Mouse (Mus musculus): ENCODE measurements around the gene Trim80. TPM values are rescaled to one million over a fixed set of nuclear protein-coding genes. Genes with fewer than 3 reads are reported as not detected.
A peak's percentile ranks its signal among the peaks of the same experiment; 100 is the strongest.
"Not testable (repeated sequence)": the region's sequence is repeated elsewhere in the genome, so short reads cannot be mapped to it uniquely, and the experiment has no call there.

Trim80 gene
- total RNA-seq, 4 experiments from 2014 or later: 0.16 to 0.30 TPM; not detected in 2

GRCm38 (mm10) chr11:115461846-115462242 lies 21.5 kb downstream of the Trim80 start:
- DNase-seq (ENCODE audit: low spot score in 2 of 2): no peak

GRCm38 (mm10) chr11:115462243-115462891 lies 22.0 kb downstream of the Trim80 start, which contains the start of gene Slc16a5:
Gene Slc16a5 (plus strand): TSS chr11:115462474.
- no peak for DNase-seq (ENCODE audit: low spot score in 2 of 2)

- DNase-seq (ENCODE audit: low spot score in 2 of 2): no peak
These were observed 23.1 kb downstream of the Trim80 start for GRCm38 (mm10) chr11:115463397-115463796.

- no peak for DNase-seq (ENCODE audit: low spot score in 2 of 2)
These were observed 24.5 kb downstream of the Trim80 start for GRCm38 (mm10) chr11:115464851-115465250.

- no peak for DNase-seq (ENCODE audit: low spot score in 2 of 2)
These were observed 26.9 kb downstream of the Trim80 start for GRCm38 (mm10) chr11:115467217-115467618.

- no peak for DNase-seq (ENCODE audit: low spot score in 2 of 2)
These were observed 31.8 kb downstream of the Trim80 start for GRCm38 (mm10) chr11:115472183-115472582.

DNA sequence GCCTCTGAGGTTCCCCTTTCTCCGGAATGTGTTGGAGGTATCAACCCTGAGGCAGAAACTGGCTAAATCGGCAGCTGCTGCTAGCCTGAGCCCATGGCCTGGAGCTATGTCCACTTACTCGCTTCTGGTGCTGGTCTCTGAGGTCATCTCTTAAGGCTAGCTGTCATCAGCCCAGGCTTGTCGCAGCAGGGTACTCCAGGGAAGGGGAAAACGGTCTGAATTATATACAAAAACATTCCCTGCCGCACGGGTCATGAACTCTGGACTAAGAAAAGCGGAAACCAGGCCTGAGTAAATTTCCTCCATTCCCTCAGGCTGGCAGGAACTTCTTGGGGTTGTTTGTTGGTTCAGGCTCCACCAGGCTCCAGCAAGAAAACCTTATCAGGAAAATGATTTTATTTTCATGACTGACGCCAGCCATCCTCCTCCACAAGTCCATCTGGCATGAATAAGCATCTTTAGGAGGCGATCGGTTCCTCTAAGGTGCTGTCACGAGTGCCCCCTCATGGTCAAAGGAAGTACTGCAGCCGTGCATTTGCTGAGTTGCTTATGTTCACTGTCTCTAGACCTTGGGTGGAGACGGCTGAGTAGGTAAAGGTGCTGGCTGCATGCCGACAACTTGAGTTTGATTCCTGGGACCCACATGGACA lies 33.4 kb downstream of the Trim80 start:
- DNase-seq (ENCODE audit: low spot score in 2 of 2): peak; percentile 94 to 99

- peak; percentile 85 to 91 for DNase-seq (ENCODE audit: low spot score in 2 of 2)
These were observed 34.8 kb downstream of the Trim80 start, which contains the start of gene Armc7 for GRCm38 (mm10) chr11:115475025-115475757. Gene Armc7 (plus strand): TSS chr11:115475667.

DNA sequence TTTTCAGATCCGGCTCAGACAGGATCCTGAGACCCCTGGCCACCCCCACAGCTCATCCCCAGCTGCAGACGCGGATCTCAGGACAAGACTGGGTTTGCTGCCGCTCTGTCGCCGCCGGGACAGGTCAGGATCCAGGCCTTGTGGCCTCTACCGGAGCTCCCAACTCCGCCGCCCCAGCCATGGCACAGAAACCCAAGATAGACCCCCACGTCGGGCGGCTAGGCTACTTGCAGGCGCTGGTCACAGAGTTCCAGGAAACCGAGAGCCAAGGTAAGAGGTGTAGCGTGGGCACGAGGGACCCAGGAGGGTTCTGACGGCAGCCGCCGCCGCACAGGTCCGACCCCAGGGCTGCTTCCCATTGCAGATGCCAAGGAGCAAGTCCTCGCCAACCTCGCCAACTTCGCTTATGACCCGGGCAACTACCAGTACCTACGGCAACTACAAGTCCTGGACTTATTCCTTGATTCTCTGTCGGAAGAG lies 35.5 kb downstream of the Trim80 start:
- DNase-seq (ENCODE audit: low spot score in 2 of 2): no peak

- DNase-seq (ENCODE audit: low spot score in 2 of 2): not testable (repeated sequence)
These were observed 36.3 kb downstream of the Trim80 start for GRCm38 (mm10) chr11:115476630-115477029.

GRCm38 (mm10) chr11:115477388-115477787 lies 37.0 kb downstream of the Trim80 start:
- DNase-seq (ENCODE audit: low spot score in 2 of 2): not testable (repeated sequence)

GRCm38 (mm10) chr11:115478296-115478938 lies 38.1 kb downstream of the Trim80 start:
- no peak for DNase-seq (ENCODE audit: low spot score in 2 of 2)

DNA sequence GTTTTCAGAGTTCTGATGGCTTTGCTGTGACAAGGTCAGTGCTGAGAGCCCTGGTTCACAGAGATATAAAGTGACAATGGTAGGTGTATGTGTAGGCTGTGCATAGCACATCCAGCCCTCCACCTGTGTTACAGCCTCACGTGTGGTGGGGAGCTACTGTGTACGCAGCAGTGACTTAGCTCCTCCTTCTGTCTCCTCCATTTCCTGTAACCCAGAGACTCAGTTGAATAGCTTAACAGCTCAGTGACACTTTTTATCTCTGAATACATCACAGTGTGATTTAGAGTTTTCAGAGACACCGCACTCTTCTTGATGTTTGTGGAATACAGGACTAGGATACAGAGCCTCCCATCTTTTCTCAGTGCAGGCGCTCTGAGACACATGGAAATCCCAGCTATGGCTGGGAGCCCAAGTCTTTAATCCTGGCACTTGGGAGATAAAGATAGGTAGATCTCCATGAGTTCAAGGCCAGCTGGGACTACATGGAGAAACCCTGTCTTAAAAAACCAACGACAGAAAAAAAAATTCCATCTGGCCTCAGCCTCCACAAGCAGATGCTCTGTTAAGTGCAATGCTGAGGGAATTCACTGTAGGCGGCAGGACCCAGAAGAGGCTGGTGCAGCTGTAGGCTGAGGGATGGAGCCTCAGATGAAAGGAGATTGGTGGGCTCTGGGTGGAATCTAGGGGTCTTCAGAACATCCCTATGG lies 41.4 kb downstream of the Trim80 start:
- DNase-seq (ENCODE audit: low spot score in 2 of 2): peak in 1 of 2 experiments; percentile 81

DNA sequence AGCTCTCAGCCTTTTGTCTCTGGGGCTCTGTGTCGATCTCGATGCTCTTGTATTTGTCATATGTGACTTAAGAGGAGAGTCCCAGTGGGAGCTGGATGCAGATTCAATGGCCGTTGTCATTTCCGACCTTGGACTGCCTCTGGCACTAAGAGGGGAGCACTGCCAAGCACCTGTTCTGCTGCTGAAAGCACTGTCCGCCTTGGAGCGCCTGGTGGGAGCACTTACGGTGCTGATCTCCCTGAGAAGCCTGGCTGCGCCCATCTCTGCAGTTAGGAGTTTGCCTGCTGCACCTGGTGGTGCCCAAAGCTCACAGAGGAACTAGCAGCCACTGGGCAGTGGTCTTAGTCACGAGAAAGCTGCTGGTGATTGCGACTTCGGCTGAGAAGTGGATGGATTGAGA lies 42.9 kb downstream of the Trim80 start:
- DNase-seq (ENCODE audit: low spot score in 2 of 2): no peak

DNA sequence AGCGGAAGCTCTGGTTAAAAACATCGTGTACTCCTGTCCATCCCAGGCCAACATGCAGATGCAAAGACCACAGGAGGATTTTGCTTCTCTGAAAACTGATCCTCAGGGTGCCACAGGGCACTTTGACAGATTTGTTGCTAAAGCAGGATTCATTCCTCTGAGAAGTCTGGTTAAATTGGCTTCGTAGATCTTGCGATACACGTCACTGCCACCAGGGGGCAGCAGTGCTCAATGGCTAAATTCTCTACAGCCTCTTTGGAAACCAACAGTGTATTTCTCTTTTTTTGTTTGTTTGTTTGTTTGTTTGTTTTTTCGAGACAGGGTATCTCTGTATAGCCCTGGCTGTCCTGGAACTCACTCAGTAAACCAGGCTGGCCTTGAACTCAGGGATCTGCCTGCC lies 43.4 kb downstream of the Trim80 start:
- peak in 1 of 2 experiments; percentile 82 for DNase-seq (ENCODE audit: low spot score in 2 of 2)

- DNase-seq (ENCODE audit: low spot score in 2 of 2): no peak
These were observed 44.8 kb downstream of the Trim80 start for GRCm38 (mm10) chr11:115485155-115485554.

GRCm38 (mm10) chr11:115488551-115489104 lies 48.3 kb downstream of the Trim80 start:
- no peak for DNase-seq (ENCODE audit: low spot score in 2 of 2)

DNA sequence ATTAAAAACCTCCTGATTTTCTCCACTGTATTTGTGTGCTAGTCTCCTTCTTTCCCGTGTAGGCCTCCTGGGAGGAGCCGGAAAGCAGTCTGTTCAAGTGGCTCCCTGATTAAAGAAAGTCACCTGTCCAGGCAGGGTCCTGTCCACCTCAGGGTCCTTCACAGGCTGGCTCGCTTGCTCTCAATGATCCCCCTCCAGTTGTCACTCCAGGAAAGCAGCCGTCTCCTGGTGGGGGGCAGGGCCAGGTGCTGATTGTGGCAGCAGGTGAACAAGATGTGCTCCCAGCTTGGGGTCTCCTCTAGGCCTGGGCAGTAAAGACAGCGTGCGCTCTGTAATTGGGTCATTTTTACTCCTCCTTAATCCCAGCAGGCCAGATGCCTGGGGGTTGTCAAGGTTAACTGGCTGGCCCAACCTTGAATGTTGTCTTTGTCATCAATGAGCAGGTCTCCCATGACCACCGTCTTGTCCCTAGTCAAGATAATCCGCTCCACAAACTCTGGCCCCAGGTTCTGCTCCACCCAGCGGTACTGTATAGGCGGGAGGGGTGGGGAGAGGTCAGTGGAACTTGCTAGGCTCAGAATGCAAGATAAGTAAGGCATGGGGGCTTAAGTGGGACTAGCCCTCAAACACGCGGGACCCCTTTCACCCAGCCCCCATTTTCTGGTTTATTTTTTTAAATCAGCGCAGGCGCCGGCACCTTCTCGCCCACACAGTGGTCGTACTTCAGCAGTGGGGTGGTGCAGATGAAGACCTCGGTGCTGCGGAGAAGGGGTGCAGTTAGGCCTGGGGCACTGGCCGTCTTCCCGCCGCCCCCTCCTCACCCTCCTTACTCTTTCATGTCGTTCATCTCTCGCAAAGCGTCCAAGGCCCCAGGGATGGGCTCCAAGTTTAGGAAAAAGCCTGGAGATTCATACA lies 50.4 kb downstream of the Trim80 start:
- DNase-seq (ENCODE audit: low spot score in 2 of 2): no peak

GRCm38 (mm10) chr11:115491356-115492083 lies 51.2 kb downstream of the Trim80 start, which contains the start of gene Nt5c:
Gene Nt5c (minus strand): TSS chr11:115491862.
- DNase-seq (ENCODE audit: low spot score in 2 of 2): peak; percentile 67 to 83
